Mouse (Mus musculus): Measurements from ENCODE around the gene Zic1. TPM values are rescaled to one million over a fixed set of nuclear protein-coding genes. Genes with fewer than 3 reads are reported as not detected.

The Zic1 gene
- polyA plus RNA-seq, 3 experiments from 2014 or later, result not detected

GRCm38 (mm10) chr9:91352786-91353185 lies 12.8 kb downstream of the Zic1 start:
- no peak for ATAC-seq

GRCm38 (mm10) chr9:91351961-91352411 lies 13.6 kb downstream of the Zic1 start:
- no peak for ATAC-seq

GRCm38 (mm10) chr9:91351361-91351760 lies 14.2 kb downstream of the Zic1 start:
- no peak for ATAC-seq

- ATAC-seq, result no peak
Measured at GRCm38 (mm10) chr9:91350861-91351291, 14.7 kb downstream of the Zic1 start.

- ATAC-seq, result no peak
Measured at GRCm38 (mm10) chr9:91350211-91350791, 15.3 kb downstream of the Zic1 start.

- no peak for ATAC-seq
Measured at GRCm38 (mm10) chr9:91348746-91349145, 16.9 kb downstream of the Zic1 start.

GRCm38 (mm10) chr9:91347591-91347990 lies 18.0 kb downstream of the Zic1 start:
- ATAC-seq, result no peak

Other genes starting within 250 kb of the Zic1 start
- gene Zic4, start 3.4 kb downstream of the Zic1 start, polyA plus RNA-seq (2017; shearing (Covaris generic)), result not detected